Mouse (Mus musculus) thymus, postnatal 14 days (tissue): ENCODE results near the gene Gm14698.
"Not testable (repeated sequence)": the region's sequence is repeated elsewhere in the genome, so short reads cannot be mapped to it uniquely, and the experiment has no call there.

Experiments used
- DNase-seq: peaks from one replicate; pipeline ENCODE4 v3.0.0; 2021

Gm14698 gene

GRCm38 (mm10) chrX:68821059-68821458, at the start of gene Gm14698:
Gene Gm14698 (plus strand): TSS chrX:68821093.
- DNase-seq = peak; percentile 2

GRCm38 (mm10) chrX:68820449-68820848, 444 bp upstream of the Gm14698 start:
- not testable (repeated sequence) for DNase-seq

GRCm38 (mm10) chrX:68839548-68840444, 18.9 kb downstream of the Gm14698 start:
- no peak for DNase-seq

- DNase-seq = no peak
Observed at GRCm38 (mm10) chrX:68865145-68865544, 44.3 kb downstream of the Gm14698 start.
